Mouse (Mus musculus) mammary gland, adult 2 months (tissue): ENCODE results near the gene Rpp38. TPM values are rescaled to one million over a fixed set of nuclear protein-coding genes. Genes with fewer than 3 reads are reported as not detected.

Source experiments
- polyA plus RNA-seq: library from polyadenylated mRNA; depleted of rRNA; stranded (reverse); fragments of >200 nt; gene quantifications from 2 replicates; pipeline ENCODE4 v1.2.3, GENCODE M21; 2012; ENCODE audit warnings: low replicate concordance; rRNA removed

Rpp38 gene
- 2.7 and 6.3 TPM in 2 replicates for polyA plus RNA-seq

GRCm38 (mm10) chr2:3332484-3333242, at the start of gene Rpp38:
Gene Rpp38, minus strand, starts transcription at chr2:3332643.

GRCm38 (mm10) chr2:3335611-3336301, 3.3 kb upstream of the Rpp38 start, which contains the start of gene Acbd7:
Gene Acbd7, plus strand, starts transcription at chr2:3336168.

DNA sequence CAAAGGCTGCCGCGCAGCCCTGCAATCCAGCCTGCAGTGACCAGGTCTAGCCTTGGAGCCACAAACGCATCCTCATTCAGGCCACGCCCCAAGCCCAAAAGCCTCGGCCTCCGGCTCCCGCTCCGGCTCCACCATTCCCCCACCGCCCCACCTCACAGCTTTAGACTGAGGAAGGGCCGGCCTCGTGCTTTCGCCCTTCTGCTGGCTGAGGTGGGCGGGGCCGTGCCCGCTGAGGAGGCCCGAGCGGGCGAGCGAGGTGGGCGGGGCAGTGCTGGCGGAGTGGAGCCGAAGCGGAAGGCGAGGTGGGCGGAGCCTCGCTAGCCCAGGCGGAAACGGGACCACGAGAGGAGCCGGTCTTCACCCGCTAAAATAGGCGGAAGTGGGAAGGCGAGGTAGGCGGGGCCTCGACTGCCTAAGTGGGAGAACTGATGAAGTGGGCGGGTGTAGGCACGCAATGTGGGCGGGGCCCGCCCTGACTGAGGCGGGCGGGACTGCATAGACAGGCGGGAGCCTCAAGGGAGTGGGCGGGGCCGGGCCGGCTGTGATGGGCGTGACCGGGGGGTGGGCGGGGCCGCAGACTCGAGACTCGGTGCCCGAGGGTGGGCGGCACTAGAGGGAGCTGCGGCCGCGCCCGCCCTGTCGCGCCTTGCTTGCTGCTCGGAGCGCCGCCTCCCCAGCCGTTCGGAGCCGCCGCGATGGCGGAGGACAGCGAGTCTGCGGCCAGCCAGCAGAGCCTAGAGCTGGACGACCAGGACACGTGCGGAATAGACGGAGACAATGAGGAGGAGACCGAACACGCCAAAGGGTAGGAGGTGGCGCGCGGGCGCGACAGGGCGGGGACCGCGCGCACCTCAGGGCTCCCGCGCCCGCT, 48.6 kb downstream of the Rpp38 start, which contains the start of gene Nmt2:
TSS of gene Nmt2 (plus strand) at position 611 of the 871 bp plus-strand sequence.

Other genes with a start within 250 kb of the Rpp38 start
- 12.5 and 15.1 TPM in 2 replicates for gene Fam171a1, start 218.4 kb downstream of the Rpp38 start, polyA plus RNA-seq
- 6.1 and 16.0 TPM in 2 replicates for gene Nmt2, start 48.4 kb downstream of the Rpp38 start, polyA plus RNA-seq
- gene Acbd7, start 3.5 kb upstream of the Rpp38 start, polyA plus RNA-seq: not detected in 2 replicates
- gene Olah, start 64.6 kb upstream of the Rpp38 start, polyA plus RNA-seq: not detected in 2 replicates
- gene Meig1, start 90.0 kb upstream of the Rpp38 start, polyA plus RNA-seq: not detected in 2 replicates
- 4.6 and 11.7 TPM in 2 replicates for gene Dclre1c, start 91.5 kb upstream of the Rpp38 start, polyA plus RNA-seq
- gene Suv39h2, start 142.4 kb upstream of the Rpp38 start, polyA plus RNA-seq: 0.32 and 0.90 TPM in 2 replicates
- gene Gm45902, start 180.1 kb upstream of the Rpp38 start, polyA plus RNA-seq: 1.4 and 1.6 TPM in 2 replicates
- 21.9 and 30.0 TPM in 2 replicates for gene Hspa14, start 180.2 kb upstream of the Rpp38 start, polyA plus RNA-seq
- 0.65 and 3.9 TPM in 2 replicates for gene Cdnf, start 180.4 kb upstream of the Rpp38 start, polyA plus RNA-seq
- 15.7 and 24.3 TPM in 2 replicates for gene Fam107b, start 237.8 kb upstream of the Rpp38 start, polyA plus RNA-seq